Mouse (Mus musculus) limb, embryonic 13.5 days (tissue): ENCODE measurements around the gene Sh3pxd2a. TPM values are rescaled to one million over a fixed set of nuclear protein-coding genes. Genes with fewer than 3 reads are reported as not detected.

ENCODE experiments used
- ATAC-seq: fragments of 200-750 bp; cut with Nextera tagmentation; 2 replicates; pipeline ENCODE4 v1.8.0; 2017; ENCODE audit warnings: low read depth, moderate number of reproducible peaks, moderate TSS enrichment; ENCODE audit not compliant: low FRiP score
- H3K27ac ChIP-seq: fragments of 300-500 bp; sonication (generic); 2 replicates; pipeline ENCODE4 v1.5.1; 2015; ENCODE audit warnings: inconsistent platforms, mild to moderate bottlenecking, moderate library complexity
- H3K27me3 ChIP-seq: fragments of 300-500 bp; sonication (generic); 2 replicates; pipeline ENCODE4 v1.6.1; 2015; ENCODE audit warnings: mild to moderate bottlenecking, inconsistent platforms
- H3K36me3 ChIP-seq: fragments of 300-500 bp; sonication (generic); 2 replicates; pipeline ENCODE4 v1.6.1; 2015; ENCODE audit warnings: inconsistent platforms, mild to moderate bottlenecking, moderate library complexity
- H3K4me1 ChIP-seq: fragments of 300-500 bp; sonication (generic); 2 replicates; pipeline ENCODE4 v1.6.1; 2015; ENCODE audit warnings: inconsistent platforms
- H3K4me2 ChIP-seq: fragments of 300-500 bp; sonication (generic); replicated peaks from 2 replicates; pipeline ENCODE4 v1.6.1; 2015; ENCODE audit warnings: inconsistent platforms, mild to moderate bottlenecking, moderate library complexity
- H3K4me3 ChIP-seq: fragments of 300-500 bp; sonication (generic); 2 replicates; pipeline ENCODE4 v1.5.1; 2015; ENCODE audit warnings: moderate library complexity, mild to moderate bottlenecking, inconsistent platforms
- H3K9ac ChIP-seq: fragments of 300-500 bp; sonication (generic); 2 replicates; pipeline ENCODE4 v1.6.1; 2015; ENCODE audit warnings: mild to moderate bottlenecking, inconsistent platforms
- H3K9me3 ChIP-seq: fragments of 300-500 bp; sonication (generic); 2 replicates; pipeline ENCODE4 v1.6.1; 2016; ENCODE audit warnings: inconsistent platforms
- WGBS: fragments of 180-500 bp; shearing (Covaris S2); methylation state at CpG from one replicate; pipeline ENCODE4 v1.1.7; 2015; 5-methylcytosine and 5-hydroxymethylcytosine counted together
- polyA plus RNA-seq: library from polyadenylated mRNA; unstranded; fragments of >200 nt; fragmentation: Nextera tagmentation; extraction: Ambion mirVana; gene quantifications from 2 replicates; pipeline ENCODE4 v1.2.1, GENCODE M21; 2015

Sh3pxd2a gene
- polyA plus RNA-seq, 1 experiment from 2014 or later: 10.1 TPM

DNA sequence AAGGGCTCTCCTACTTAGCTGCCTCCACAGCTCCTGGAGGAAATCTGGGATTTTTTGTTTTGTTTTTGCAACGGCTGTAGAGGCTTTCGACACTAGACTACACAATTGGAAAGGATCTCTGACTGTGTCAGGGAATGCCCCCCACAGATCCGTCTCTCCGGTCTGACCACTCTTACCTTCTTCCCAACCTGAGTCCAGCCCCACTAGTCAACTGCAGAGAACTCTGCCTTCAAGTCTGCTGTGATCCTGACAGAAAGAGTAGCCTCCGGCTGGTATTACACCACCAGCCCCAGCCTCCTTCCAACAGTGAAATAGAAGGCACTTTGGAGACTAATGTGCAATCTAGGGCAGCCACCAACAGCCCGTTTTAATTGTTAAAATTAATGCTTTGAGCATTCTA, 1.5 kb downstream of the Sh3pxd2a start:
- Histone ChIP-seq H3K36me3 (peaks cover 4% of the 10 kb centered on the region; the same call in 1 of the 2 replicates), H3K27ac (no peak overlapping the region), H3K4me1 (peaks cover 50% of the 10 kb centered on the region), H3K9ac (peak overlapping the region; percentile 92), H3K9me3 (peaks cover 5% of the 10 kb centered on the region; the same call in 1 of the 2 replicates), H3K4me3 (peak overlapping the region; percentile 78), H3K4me2 (peak overlapping the region; percentile 95), H3K27me3 (no peaks in the 10 kb centered on the region)
- no peak for ATAC-seq
- 20% methylated on average over 6 of the region's 6 CpGs for WGBS

DNA sequence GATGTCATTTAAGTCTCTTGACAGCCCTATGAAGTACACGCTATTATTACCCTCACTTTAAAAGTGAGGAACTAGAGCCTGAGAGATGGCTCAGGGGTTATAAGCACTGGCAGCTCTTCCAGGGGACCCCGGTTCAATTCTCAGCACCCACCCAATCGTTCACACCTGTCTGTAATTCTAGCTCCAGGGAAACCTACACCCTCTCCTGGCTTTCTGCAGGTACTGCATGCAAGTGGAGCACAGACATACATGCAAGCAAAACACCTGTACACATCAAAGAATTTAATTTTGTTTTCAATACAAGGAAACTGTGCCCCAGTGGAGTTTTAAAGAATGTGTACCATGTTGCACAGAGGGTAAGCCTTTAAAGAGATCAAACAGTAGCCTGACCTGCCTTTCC, 2.4 kb downstream of the Sh3pxd2a start:
- Histone ChIP-seq H3K27ac (no peak overlapping the region), H3K4me1 (peaks cover 54% of the 10 kb centered on the region), H3K4me2 (peak overlapping the region; percentile 95), H3K36me3 (peaks cover 4% of the 10 kb centered on the region; the same call in 1 of the 2 replicates), H3K27me3 (no peaks in the 10 kb centered on the region), H3K9me3 (peaks cover 5% of the 10 kb centered on the region; the same call in 1 of the 2 replicates), H3K9ac (no peak overlapping the region), H3K4me3 (peak overlapping the region; percentile 78; the same call in 1 of the 2 replicates)
- 94% methylated on average over 3 of the region's 3 CpGs for WGBS
- ATAC-seq: no peak

DNA sequence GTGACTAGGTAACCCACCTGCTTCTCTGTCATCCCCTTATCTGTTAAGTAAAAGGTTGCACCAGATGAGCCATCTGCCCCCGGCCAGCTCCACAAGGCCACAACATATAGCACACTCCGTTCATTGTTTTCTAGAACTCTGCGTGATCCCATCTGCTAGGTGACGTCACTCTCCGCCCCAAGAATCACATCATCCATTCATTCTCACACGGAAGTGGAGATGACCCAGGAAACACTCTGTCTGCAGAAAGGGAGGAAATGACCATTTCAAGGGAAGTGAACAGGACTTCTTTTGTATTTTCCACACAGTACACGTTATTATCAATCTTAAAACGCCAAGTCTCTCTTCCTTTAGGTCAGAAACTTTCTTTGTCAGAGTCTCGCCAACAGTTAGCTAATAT, 2.8 kb downstream of the Sh3pxd2a start:
- Histone ChIP-seq H3K4me2 (no peak overlapping the region), H3K9ac (no peak overlapping the region), H3K4me3 (no peak overlapping the region), H3K4me1 (peaks cover 54% of the 10 kb centered on the region), H3K27ac (no peak overlapping the region), H3K27me3 (no peaks in the 10 kb centered on the region), H3K9me3 (peaks cover 5% of the 10 kb centered on the region; the same call in 1 of the 2 replicates), H3K36me3 (peaks cover 4% of the 10 kb centered on the region; the same call in 1 of the 2 replicates)
- WGBS: 87% methylated on average over 9 of the region's 9 CpGs
- ATAC-seq: no peak

DNA sequence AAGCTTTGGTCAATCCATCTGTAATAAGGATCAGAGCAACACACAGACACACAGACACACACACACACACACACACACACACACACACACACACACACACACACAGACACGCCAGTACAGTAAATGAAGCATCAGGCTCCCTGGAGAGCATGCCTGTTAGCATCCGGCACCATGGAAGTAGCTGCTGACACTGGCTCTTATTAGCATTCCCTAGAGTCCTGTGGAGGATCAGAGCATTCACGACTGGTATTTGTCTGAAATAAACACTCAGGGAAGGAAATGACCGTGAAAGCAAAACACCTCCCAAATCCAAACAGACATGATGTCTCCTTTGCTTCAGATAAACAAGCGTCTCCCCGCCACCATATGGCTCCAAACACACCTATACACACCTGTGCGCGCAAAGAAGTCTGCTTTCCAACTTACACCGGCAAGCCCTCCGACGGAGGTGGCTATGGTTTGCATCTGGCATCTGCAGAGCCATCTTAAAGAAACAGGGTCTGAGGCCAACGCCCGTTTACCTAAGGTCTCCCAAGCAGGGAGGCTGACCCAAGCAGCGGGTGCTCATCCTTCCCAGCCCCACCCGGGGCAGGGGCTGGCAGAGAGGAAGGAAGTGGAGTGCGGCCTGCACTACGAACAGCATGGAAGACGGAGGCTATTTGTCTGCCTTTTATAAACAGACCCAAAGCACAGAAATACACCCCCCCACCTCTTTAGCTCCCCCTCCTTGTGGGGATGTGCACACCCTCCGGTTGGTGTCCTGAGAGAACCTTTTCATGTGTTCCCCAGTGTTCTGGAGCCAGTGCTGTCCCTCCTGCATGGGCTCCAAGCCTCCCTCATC, 3.9 kb downstream of the Sh3pxd2a start:
- H3K27me3 ChIP-seq: no peaks in the 10 kb centered on the region
- no peak overlapping the region for H3K27ac ChIP-seq
- H3K4me3 ChIP-seq: no peak overlapping the region
- peaks cover 54% of the 10 kb centered on the region for H3K4me1 ChIP-seq
- peaks cover 5% of the 10 kb centered on the region; the same call in 1 of the 2 replicates for H3K9me3 ChIP-seq
- H3K9ac ChIP-seq: 0 out of 2 replicates have a peak overlapping the region, but pooled peaks have one; percentile 13
- no peak for ATAC-seq
- 54% methylated on average over 19 of the region's 19 CpGs for WGBS
- H3K36me3 ChIP-seq: peaks cover 4% of the 10 kb centered on the region; the same call in 1 of the 2 replicates
- H3K4me2 ChIP-seq: 0 out of 2 replicates have a peak overlapping the region, but pooled peaks have one; percentile 3

DNA sequence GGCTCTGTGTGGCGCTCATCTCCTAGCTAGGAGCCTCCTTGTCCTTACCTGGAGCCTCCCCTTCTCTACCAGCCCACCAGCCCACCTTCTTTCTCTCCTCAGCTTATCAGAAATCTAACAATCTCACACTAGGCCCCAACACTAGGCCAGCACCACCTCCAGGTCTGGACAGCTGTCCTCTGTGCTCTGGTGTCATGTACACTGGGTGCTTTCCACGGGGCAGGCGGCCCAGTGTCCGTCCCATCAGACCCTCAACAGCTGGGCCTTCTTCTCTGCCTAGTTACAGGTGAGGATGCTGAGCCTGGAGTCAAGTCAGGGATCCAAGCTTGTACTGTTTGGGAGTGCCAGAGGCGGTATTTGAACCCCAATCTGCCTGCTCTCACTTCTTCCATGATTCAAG, 5.0 kb downstream of the Sh3pxd2a start:
- no peak for ATAC-seq
- Histone ChIP-seq H3K4me2 (no peak overlapping the region), H3K36me3 (peaks cover 8% of the 10 kb centered on the region; the same call in 1 of the 2 replicates), H3K27me3 (no peaks in the 10 kb centered on the region), H3K4me3 (no peak overlapping the region), H3K27ac (no peak overlapping the region), H3K9me3 (peaks cover 5% of the 10 kb centered on the region; the same call in 1 of the 2 replicates), H3K4me1 (peaks cover 59% of the 10 kb centered on the region), H3K9ac (no peak overlapping the region)
- 88% methylated on average over 5 of the region's 5 CpGs for WGBS

DNA sequence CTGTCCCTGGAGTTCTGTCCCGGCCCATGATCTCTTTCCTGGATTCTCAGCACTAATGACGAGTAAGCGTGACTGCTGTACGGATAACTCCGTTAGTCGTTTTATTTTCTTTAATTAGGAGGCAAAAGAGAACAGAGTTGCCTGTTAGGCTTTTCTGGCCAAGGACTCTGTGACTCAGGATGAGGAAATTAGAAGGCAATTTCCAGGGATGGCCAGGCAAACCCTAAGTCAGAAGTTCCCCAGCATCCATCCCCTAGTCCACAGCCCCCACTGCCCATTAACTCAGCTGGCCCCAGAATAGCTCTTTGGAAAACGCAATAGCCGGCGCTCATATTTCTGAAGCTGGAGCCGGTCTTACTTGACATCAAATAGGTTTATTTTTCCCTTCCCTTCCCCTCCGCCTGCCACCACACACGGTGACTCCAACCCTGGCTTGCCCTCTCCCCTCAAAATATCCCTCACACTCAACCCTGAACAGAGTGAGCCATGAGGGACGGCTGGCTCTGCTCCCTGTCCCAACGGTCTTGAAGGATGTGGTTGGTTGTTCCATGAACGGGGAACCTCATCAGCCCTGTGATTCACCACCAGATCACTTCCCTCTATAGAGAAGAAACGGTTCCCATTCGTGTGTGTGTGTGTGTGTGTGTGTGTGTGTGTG, 5.6 kb downstream of the Sh3pxd2a start:
- peaks cover 65% of the 10 kb centered on the region for H3K4me1 ChIP-seq
- WGBS: 41% methylated on average over 17 of the region's 17 CpGs
- H3K4me3 ChIP-seq: no peak overlapping the region
- peak overlapping the region; percentile 19; the same call in 1 of the 2 replicates for H3K4me2 ChIP-seq
- no peaks in the 10 kb centered on the region for H3K27me3 ChIP-seq
- peaks cover 5% of the 10 kb centered on the region; the same call in 1 of the 2 replicates for H3K9me3 ChIP-seq
- H3K36me3 ChIP-seq: peaks cover 8% of the 10 kb centered on the region; the same call in 1 of the 2 replicates
- H3K9ac ChIP-seq: no peak overlapping the region
- no peak; the same call in 1 of the 2 replicates for ATAC-seq
- no peak overlapping the region for H3K27ac ChIP-seq

DNA sequence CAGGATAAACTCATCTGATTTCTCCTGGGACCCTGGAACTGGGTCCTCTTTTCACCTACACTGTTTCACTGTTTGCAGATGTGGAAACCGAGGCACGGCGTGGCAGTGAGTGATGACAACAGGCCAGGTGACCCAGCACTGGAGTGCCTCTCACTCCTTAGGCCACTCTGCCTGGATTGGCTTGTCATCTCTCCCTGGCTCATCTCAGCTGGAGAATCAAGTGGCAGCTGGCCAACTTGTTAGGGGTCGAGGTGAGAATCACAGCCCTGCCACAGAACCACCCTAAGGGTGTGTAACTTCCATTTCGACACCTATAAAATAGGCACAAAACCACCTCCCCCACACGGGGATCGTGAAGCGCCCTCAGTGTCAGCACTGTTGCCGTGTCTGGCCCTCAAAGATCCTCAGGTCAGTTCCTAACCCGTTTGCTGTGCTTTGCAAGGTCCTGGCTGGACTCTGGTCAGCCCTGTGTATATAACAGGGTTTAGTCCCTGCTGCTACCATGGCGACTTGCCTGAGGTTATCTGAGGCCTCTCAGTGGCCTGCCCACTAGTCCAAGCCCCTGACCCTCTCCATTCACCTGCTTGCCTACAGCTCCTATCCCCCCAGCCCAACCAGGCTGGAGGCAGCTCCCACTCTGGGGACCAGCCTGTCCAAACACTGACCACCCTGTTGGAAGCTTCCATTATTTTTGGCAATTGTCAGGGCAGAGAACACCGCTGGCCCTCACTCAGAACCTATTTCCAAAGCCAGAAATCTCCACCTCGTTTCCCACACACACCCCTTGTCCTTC, 6.3 kb downstream of the Sh3pxd2a start:
- Histone ChIP-seq H3K27me3 (no peaks in the 10 kb centered on the region), H3K36me3 (peaks cover 8% of the 10 kb centered on the region; the same call in 1 of the 2 replicates), H3K9me3 (peaks cover 5% of the 10 kb centered on the region; the same call in 1 of the 2 replicates), H3K27ac (no peak overlapping the region), H3K4me2 (peak overlapping the region; percentile 19; the same call in 1 of the 2 replicates), H3K9ac (no peak overlapping the region), H3K4me1 (peaks cover 60% of the 10 kb centered on the region), H3K4me3 (no peak overlapping the region)
- no peak for ATAC-seq
- WGBS: 44% methylated on average over 13 of the region's 13 CpGs

DNA sequence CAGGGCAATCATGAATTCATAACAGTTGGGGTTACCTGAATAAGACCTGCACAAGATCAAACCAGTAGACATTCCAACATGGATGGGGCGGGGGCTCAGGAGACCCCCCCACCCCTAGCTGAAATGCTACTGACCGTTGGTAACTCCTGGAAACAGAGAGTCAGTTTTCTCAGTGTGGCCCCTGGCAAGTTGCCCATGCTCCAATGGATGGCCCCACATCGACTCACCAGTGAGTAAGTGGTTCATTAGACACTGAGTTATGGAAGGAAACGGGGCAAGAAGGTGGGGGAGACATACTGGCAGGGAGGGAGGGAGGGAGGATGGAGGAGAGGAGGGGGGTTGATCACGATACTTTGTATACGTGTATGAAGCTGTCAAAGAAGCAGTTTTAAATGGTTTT, 8.2 kb downstream of the Sh3pxd2a start:
- H3K36me3 ChIP-seq: peaks cover 3% of the 10 kb centered on the region; the same call in 1 of the 2 replicates
- no peak overlapping the region for H3K27ac ChIP-seq
- WGBS: 53% methylated on average over 6 of the region's 6 CpGs
- no peak overlapping the region for H3K9ac ChIP-seq
- ATAC-seq: no peak
- H3K9me3 ChIP-seq: no peaks in the 10 kb centered on the region
- no peak overlapping the region for H3K4me2 ChIP-seq
- no peak overlapping the region for H3K4me3 ChIP-seq
- no peaks in the 10 kb centered on the region for H3K27me3 ChIP-seq
- H3K4me1 ChIP-seq: peaks cover 57% of the 10 kb centered on the region

DNA sequence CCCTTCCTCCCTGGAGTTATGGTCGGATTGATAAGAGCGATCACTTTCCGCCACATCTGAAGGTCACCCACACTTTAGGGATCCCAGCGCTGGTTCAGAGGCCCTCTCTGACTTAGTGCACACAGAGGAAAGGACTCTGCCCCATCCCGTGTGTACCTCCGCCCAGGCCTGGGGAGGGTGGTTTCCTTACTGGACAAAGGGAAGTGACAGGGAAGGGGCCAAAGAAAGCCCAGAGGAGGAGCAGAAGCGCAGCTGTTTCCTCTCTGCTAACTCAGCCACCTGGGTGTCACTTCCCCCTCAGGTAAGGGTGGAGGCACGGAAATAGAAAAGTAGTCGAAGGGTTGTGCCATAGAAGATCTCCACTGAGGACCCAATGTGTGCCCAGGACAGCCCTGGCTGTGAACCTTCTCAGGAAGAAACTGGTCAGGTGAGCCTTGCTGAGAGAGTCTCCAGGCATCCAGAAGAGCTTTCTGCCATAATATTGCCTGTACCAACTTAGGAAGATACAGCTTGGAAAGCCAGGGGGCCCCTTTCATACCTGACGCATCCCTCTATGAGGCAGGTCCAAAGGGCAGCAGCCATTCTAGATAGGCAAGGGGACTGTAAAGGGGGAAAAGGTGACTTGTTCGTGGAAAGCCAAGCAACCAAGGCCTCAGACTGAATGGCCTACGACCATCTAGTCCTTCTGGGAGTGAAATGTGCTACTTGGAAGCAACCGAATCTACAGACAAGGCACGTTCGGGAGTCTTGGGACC, 9.0 kb downstream of the Sh3pxd2a start:
- H3K27me3 ChIP-seq: no peaks in the 10 kb centered on the region
- H3K36me3 ChIP-seq: peaks cover 3% of the 10 kb centered on the region; the same call in 1 of the 2 replicates
- peaks cover 57% of the 10 kb centered on the region for H3K4me1 ChIP-seq
- H3K9ac ChIP-seq: no peak overlapping the region
- WGBS: 76% methylated on average over 15 of the region's 15 CpGs
- H3K4me2 ChIP-seq: no peak overlapping the region
- H3K4me3 ChIP-seq: no peak overlapping the region
- H3K27ac ChIP-seq: no peak overlapping the region
- H3K9me3 ChIP-seq: no peaks in the 10 kb centered on the region
- ATAC-seq: no peak

DNA sequence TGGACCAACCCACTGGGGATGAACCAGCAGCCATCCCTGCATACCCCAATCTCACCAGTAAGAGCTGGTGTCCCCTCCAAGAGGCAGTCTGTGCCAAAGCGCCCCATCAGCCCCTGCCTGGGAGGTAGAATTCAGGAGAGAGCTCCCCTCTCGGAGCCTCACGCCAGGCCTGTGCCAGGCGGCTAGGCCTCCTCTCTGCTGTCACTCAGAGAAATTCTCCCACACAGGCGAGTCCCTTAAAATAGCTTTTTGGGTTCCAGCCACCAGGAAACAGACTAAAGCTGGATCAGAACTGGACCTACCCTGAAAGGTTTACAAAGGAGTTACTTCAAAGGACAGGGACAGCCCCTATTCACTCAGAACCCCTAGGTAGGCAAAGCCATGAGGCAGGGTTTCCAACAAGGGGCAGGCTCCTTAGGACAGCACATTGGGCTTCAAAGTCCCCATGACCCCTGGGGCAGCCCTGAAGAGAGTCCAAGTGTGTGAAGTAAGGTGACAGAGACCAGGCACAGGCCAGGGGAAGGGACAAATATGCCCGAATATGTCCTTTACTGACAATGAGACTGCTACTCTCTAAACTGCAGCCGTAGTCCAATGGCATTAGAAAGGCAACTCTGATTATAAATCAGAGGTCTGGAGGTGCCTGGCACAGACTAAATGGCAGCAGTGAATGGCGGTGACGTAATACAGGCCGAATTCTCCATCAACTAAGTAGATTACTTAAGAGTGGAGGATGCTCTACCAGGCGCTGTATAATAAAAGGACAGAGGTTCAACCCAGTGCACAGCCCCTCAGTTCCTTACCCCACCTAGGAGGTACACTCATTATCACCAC, 9.8 kb downstream of the Sh3pxd2a start:
- Histone ChIP-seq H3K4me3 (no peak overlapping the region), H3K4me1 (peaks cover 55% of the 10 kb centered on the region), H3K27me3 (no peaks in the 10 kb centered on the region), H3K9me3 (no peaks in the 10 kb centered on the region), H3K4me2 (no peak overlapping the region), H3K36me3 (peaks cover 3% of the 10 kb centered on the region; the same call in 1 of the 2 replicates), H3K27ac (no peak overlapping the region), H3K9ac (no peak overlapping the region; the same call in 1 of the 2 replicates)
- ATAC-seq: no peak
- WGBS: 68% methylated on average over 11 of the region's 11 CpGs
